Mouse (Mus musculus) testis, adult 2 months (tissue): Measurements from ENCODE around the gene Magi2.

ENCODE experiments used
- CTCF ChIP-seq: fragments of 200-500 bp; IDR thresholded peaks from 2 replicates; pipeline ENCODE4 v1.5.1; 2012; ENCODE audit warnings: low read depth, mild to moderate bottlenecking, inconsistent platforms, low read length, moderate library complexity; ENCODE audit not compliant: control insufficient read depth, insufficient read depth, insufficient replicate concordance
- POLR2A ChIP-seq: fragments of 200-500 bp; IDR thresholded peaks from 2 replicates; pipeline ENCODE4 v1.6.1; 2012; ENCODE audit warnings: low read depth, mild to moderate bottlenecking, inconsistent platforms, low read length, moderate library complexity; ENCODE audit not compliant: control insufficient read depth

GRCm38 (mm10) chr5:20068921-20069486, 842.2 kb downstream of the Magi2 start:
- TF ChIP-seq CTCF (no peak), POLR2A (no peak)
